Mouse (Mus musculus): ENCODE data around the gene Olfr1420.

GRCm38 (mm10) chr19:11852652-11853051 lies 33.7 kb upstream of the Olfr1420 start:
- TF ChIP-seq CTCF (IDR thresholded peaks at IDR 0.05; ENCODE audit: extremely low read depth, insufficient read depth, low read length) (no peak), POLR2A (IDR thresholded peaks at IDR 0.05; ENCODE audit: extremely low read depth, insufficient read depth, low read length) (no peak)
